Mouse (Mus musculus) gastrocnemius, adult 2 months (tissue): ENCODE results near the gene Tmem223. TPM values are rescaled to one million over a fixed set of nuclear protein-coding genes. Genes with fewer than 3 reads are reported as not detected.

Experiments used
- DNase-seq: peaks from one replicate; pipeline ENCODE4 v3.0.0; 2022
- H3K27ac ChIP-seq: fragments of 200-600 bp; 2 replicates; pipeline ENCODE4 v1.8.1; 2022; ENCODE audit warnings: mild to moderate bottlenecking
- H3K4me3 ChIP-seq: fragments of 200-600 bp; 2 replicates; pipeline ENCODE4 v1.8.1; 2022; ENCODE audit warnings: mild to moderate bottlenecking, moderate library complexity
- CTCF ChIP-seq: fragments of 200-600 bp; IDR thresholded peaks from 2 replicates; pipeline ENCODE4 v1.8.1; 2022; ENCODE audit warnings: antibody characterized with exemption, mild to moderate bottlenecking, moderate library complexity
- intact Hi-C: fragments of 180-260 bp; cut with DNase I; formaldehyde crosslinking; loops from one replicate; pipeline ENCODE4 v1.15.1; 2025
- total RNA-seq, 2 experiments: library from RNA; stranded (reverse); gene quantifications; 2 replicates each; pipeline ENCODE4 v1.2.3; 2021

Gene Tmem223
- total RNA-seq, 2 experiments from 2014 or later, result 77.2 to 118 TPM

DNA sequence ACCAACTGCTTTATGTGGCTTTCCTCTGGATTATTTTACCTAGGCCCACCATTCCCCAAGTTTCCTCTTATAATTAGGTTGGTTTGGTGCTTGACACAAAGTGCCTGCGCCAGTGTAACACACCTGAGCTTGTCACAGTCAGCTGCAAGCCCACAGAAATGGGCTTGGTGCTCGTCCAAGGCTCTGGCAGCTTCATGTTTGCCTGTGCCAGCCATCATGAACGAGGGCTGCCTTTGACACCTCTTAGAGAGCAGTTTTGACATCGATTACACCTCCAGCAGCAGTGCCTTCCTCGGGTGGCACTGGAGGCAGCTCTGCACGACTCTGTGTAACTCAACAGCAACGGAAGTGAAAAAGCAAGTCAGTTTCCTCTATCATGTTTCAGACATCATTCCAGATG lies 19.4 kb downstream of the Tmem223 start:
- intact Hi-C loops, result no loop called here
- no peak overlapping the region for H3K4me3 ChIP-seq
- H3K27ac ChIP-seq, result no peak overlapping the region
- TF ChIP-seq CTCF, result no peak
- DNase-seq, result no peak

DNA sequence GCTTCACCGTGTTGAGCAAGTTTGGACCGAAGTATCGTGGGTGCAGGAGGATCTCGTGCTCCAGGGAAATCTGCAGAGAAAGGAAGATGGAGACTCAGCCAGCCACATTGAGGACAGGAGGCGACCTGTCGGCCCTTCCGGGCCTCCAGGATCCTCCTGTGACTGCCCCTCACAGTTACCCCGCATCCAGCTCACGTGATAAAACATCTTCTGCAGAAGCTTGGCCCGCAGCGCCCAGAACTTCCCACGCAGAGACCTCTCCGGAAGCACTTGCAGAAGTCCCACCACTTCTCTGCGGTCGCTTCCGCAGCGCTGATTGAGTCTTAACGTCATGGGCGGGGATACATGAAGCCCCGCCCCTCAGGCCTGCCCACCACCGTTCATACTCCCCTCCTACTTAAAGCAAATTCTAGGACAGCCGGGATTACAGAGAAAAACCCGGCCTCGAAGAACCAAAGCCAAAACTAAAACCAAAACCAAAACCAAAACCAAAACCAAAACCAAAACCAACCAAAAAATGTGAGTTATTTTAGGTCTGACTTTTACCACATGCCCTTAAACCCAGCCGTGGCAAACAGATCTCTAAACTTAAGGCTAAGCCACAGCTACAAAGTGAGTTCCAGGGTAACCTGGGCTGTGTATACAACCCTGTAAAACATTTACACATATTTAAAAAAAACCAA lies 27.6 kb downstream of the Tmem223 start, which contains the start of gene Polr2g:
TSS of gene Polr2g (minus strand) at position 314 of the 683 bp plus-strand sequence.
- TF ChIP-seq CTCF, result no peak
- DNase-seq, result peak; percentile 92
- Histone ChIP-seq H3K4me3 (peak within 1 kb of the TSS; percentile 94), H3K27ac (peak within 1 kb of the TSS; percentile 87)
- intact Hi-C loops, result no loop called here

DNA sequence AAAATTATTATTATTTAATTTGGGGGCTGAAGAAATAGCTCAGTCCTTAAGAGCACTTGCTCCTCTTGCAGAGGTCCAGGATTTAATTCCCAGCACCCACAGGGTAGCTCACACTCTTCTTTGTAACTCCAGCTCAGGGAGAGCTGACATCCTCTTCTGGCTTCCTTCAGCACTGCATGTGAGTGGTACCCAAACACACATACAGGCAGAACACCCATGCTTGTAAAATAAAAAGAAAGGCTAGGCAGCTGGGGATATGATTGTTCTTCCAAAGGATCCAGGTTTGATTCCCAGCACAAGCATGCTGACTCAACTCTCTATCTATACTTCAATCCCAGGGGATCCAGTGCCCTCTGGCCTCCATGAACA lies 28.1 kb downstream of the Tmem223 start:
- intact Hi-C loops, result no loop called here
- TF ChIP-seq CTCF, result no peak
- Histone ChIP-seq H3K4me3 (peak overlapping the region; percentile 94), H3K27ac (peak overlapping the region; percentile 87)
- DNase-seq, result no peak

DNA sequence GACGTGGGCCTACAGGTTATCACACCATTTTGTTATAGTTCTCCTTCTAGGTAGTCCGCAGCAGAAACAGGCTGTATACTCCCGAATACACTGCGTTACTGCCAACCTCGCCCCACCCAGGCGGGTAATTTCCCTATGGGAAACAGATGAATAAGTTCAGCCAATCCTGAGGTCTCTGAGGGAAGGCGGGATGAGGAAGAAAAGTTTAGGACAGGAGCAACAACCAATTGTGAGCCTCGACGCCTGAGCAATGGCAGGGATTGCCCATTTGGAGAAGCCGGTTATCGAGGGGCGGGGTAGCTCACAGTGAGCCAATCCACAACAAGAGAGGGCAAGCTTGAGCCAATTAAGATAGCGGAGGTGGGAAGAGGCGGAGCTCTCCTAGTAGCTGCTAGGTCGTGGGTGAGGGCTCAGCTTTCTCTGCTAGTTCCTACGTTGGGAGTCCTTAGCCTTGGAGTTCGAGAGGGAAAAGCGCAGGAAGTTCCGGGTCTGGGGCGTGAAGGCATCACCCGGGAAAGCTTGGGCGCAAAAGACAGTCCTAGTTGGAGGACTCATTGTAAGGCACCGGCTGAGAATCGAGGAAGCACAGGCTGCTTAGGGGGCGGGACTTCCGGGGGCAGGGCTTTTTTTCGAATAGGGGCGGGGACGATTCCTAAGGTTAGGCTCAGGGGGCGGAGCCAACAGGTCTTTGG lies 31.5 kb downstream of the Tmem223 start, which contains the start of gene Zbtb3:
TSS of gene Zbtb3 (plus strand) at position 426 of the 692 bp plus-strand sequence.
- DNase-seq, result peak; percentile 95
- H3K27ac ChIP-seq, result peak within 1 kb of the TSS; percentile 93
- peak within 1 kb of the TSS; percentile 86 for H3K4me3 ChIP-seq
- intact Hi-C loops, result loop anchor here (2.0 kb wide), 1 partner anchor 17 kb away; the partner anchor contains the start of gene Ttc9c
- no peak for TF ChIP-seq CTCF

DNA sequence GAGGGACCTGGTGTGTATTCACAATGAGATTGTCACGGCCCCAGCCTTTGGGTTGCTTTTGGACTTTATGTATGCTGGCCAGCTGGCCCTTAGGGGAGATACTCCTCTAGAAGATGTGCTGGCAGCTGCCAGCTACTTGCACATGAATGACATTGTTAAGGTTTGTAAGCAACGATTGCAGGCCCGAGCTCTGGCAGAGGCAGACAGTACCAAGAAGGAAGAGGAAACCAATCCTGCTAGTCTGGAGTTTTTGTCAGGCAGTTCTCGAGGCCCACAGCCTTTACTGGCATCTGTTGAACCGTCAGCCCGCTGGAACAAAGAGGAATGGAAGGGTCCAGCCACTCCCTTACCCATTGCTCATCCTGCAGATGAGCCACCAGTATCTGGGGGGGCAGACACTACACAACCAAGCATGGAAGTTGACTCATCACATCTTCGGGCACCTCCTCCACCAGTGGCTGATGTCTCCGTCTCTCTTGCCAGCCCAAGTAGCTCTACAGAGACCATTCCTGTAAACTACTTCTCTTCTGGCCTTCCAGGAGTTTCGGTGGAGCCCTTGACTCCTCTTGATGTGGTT lies 32.5 kb downstream of the Tmem223 start:
- TF ChIP-seq CTCF, result no peak
- intact Hi-C loops, result loop anchor here (2.0 kb wide), 1 partner anchor 16 kb away; the partner anchor contains the start of gene Ttc9c
- peak overlapping the region; percentile 86 for H3K4me3 ChIP-seq
- H3K27ac ChIP-seq, result peak overlapping the region; percentile 93
- DNase-seq, result no peak

DNA sequence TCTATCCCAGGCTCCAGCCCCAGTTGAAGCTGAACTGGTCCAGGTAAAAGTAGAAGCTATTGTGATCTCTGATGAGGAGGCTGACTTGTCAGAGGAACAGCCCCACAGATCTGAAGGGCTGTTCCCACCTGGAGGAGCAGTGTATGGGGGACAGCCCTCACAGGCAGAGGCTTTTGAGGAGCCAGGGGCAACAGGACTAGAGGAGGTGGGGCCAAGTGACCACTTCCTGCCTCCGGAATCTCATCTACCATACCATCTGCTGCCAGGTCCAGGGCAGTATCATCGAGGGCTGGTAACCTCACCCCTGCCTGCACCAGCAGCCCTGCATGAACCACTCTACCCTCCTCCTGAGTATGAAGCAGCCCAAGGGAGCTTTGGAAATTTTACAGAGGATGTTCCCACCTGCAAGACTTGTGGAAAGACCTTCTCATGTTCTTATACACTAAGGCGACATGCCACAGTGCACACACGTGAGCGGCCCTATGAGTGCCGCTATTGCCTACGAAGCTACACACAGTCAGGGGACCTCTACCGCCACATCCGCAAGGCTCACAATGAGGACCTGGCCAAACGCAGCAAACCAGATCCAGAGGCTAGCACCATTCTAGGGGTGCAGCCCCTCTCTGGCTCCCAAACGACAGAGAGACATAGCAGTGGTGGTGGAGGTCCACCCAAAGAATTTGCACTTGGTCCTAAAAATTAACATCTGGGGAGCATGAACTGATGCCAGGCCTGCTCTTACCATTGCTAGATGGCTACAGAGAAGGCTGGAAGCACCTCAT lies 33.3 kb downstream of the Tmem223 start:
- no peak for DNase-seq
- TF ChIP-seq CTCF, result no peak
- Histone ChIP-seq H3K4me3 (no peak overlapping the region), H3K27ac (no peak overlapping the region)
- intact Hi-C loops, result loop anchor here (2.0 kb wide), 1 partner anchor 15 kb away; the partner anchor contains the start of gene Ttc9c

DNA sequence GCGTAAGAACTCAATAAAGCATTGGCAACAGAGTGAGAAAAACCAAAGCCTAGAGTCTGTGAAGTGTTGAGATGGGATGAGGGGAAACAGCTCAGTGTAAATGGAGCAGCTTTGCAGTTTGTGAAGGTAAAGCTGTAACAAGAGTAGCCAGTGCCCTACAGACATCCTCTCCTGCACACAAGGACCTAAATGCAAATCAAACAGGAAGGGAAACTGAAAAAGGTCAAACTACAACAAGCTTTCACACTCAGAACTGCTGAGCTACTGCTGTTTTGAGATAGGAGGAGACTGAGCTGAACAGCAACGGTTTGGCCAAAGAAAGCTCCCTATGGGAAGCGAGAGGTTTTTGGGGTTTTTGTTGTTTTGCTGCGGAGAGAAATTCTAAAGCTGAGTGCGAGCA lies 36.0 kb downstream of the Tmem223 start:
- Histone ChIP-seq H3K27ac (no peak overlapping the region), H3K4me3 (no peak overlapping the region)
- no peak for DNase-seq
- intact Hi-C loops, result no loop called here
- TF ChIP-seq CTCF, result no peak

DNA sequence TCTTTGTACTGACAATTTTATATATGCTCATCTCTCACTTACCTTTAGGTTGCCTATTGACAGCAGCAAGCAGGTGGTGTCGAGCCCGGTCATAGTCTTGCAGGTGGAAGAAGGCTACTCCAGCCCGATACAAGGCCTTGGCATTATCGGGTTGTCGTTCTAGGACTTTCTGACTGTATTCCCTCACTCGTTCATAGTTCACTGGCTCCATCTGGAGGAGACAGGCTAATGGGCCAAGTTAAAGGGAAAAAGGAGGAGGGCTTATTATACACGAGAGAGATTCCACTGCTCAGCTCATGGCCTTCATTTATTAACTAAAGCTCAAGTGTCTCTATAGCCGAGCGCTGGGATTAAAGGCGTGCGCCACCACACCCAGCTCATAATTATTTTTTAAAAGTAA lies 45.0 kb downstream of the Tmem223 start:
- no peak overlapping the region for H3K27ac ChIP-seq
- intact Hi-C loops, result no loop called here
- TF ChIP-seq CTCF, result no peak
- no peak overlapping the region for H3K4me3 ChIP-seq
- DNase-seq, result no peak

DNA sequence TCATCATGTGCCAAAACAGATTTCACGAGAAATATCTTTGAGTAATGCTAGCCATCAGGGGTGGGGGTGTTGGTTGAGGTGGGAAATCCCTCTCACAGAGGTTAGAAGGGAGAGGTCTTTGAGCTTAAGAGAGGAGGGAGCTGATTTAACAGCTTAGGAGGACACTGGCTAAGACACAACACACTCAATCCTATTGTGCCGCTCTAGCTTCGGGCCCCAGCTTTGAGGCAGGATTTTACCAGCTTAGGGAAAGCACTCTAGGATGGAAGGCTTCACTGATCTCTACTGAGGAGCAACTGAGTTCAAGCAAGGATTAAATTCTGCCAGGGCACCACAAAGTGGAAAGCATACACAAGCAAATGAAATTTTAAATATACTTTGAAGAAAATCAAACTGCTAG lies 46.2 kb downstream of the Tmem223 start:
- no peak overlapping the region for H3K27ac ChIP-seq
- intact Hi-C loops, result no loop called here
- no peak for DNase-seq
- TF ChIP-seq CTCF, result no peak
- H3K4me3 ChIP-seq, result no peak overlapping the region

DNA sequence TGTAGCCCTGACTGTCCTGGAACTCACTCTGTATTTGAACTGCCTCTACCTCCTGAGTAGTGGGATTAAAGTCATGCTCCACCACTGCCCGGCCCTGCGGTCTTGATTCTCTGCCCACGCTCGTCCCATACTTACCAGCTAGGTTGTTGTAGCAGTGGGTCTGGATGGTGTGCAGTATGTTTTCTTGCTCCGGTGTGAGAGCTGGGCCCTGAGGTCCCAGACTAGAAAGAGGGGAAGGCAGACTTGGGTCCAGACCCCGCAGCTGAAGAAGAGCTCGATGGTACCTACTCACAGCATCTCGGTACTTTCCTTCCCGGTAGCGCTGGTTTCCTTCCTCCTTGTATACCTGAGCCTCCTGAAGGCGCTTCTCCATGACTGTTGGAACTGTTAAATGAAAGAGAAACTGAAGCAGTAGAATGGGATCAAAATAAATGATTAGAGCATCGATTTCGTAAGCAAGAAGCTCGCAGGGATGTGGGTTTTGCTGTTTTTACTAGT lies 47.6 kb downstream of the Tmem223 start:
- TF ChIP-seq CTCF, result no peak
- peak overlapping the region; percentile 86 for H3K4me3 ChIP-seq
- DNase-seq, result no peak
- peak overlapping the region; percentile 100 for H3K27ac ChIP-seq
- intact Hi-C loops, result loop anchor here (2.0 kb wide), 2 partner anchors 16 to 96 kb away; partner anchors contain the start of genes Slc3a2 and Zbtb3

DNA sequence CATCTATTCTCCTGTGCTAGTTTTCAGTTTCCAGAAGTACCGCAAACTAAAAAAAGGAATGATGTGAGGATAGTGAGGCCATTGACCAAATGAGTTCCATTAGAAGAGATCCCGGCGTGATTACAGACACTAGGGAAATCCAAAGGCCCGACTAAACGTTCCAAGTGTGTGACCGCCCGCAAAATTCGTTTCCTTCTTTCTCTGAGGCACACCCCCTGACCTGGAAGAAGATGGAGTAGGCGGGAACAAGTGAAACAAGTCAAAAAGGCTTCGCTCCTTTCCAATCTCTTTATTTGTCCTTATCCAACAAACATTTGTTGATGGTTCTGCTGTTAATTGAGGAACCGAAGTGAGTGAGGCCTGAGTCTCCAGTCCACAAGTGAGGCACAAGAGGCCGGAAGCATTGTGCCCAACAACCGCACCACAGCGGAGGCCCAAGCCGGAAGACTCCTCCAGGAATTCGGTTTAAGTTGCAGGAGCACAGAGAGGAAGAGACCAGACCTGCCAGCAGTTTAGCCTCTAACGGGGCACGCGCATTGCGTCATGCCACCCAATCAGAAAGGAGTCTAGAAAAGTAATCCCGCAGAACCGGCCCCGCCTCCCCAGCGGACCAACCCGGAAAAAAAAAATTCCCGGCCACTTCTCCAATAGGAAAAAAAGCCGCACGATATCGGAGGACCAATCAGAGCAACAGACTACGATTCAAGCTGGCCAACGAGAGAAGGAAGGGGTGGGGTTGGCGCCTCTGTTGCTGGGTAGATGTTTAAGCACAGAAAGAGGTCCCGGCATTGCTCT lies 48.2 kb downstream of the Tmem223 start, which contains the start of gene Ttc9c:
TSS of gene Ttc9c (minus strand) at position 533 of the 795 bp plus-strand sequence.
- no peak for TF ChIP-seq CTCF
- Histone ChIP-seq H3K4me3 (peak within 1 kb of the TSS; percentile 86), H3K27ac (peak within 1 kb of the TSS; percentile 100)
- peak; percentile 97 for DNase-seq
- intact Hi-C loops, result loop anchor here (2.0 kb wide), 2 partner anchors 16 to 96 kb away; partner anchors contain the start of genes Slc3a2 and Zbtb3
